ENCODE assay signal across 7 mouse cellular contexts in genomic region chr14:56778933-56779300, GRCm38 (mm10). TPM values are rescaled to one million over a fixed set of nuclear protein-coding genes. Genes with fewer than 3 reads are reported as not detected.
DNase-seq lines count a peak whose midpoint lies in the region; ATAC-seq lines count a peak whose summit lies in the region.

No protein-coding gene starts in this region.

- peak overlapping the region; percentile 61 for H3K9ac ChIP-seq in lung, embryonic 16.5 days (ENCODE audit: low read length)
- H3K9ac ChIP-seq in forebrain, embryonic 11.5 days (ENCODE audit: low read length), result peak overlapping the region; percentile 9; the same call in 1 of the 2 replicates
- H3K9ac ChIP-seq in limb, embryonic 13.5 days, result peak overlapping the region; percentile 91; the same call in 1 of the 2 replicates
- H3K9ac ChIP-seq in stomach, embryonic 15.5 days, result no peak overlapping the region

- H3K27me3 ChIP-seq in lung, embryonic 16.5 days (ENCODE audit: control insufficient read depth, insufficient read depth, low read depth, low read length), result no peaks in the 10 kb centered on the region
- H3K27me3 ChIP-seq in forebrain, embryonic 11.5 days (ENCODE audit: control insufficient read depth, insufficient read depth, low read length), result no peaks in the 10 kb centered on the region
- no peaks in the 10 kb centered on the region for H3K27me3 ChIP-seq in limb, embryonic 13.5 days
- H3K27me3 ChIP-seq in stomach, embryonic 15.5 days (replicated peaks), result no peaks in the 10 kb centered on the region

- H3K4me1 ChIP-seq in lung, embryonic 16.5 days (replicated peaks; ENCODE audit: control insufficient read depth, insufficient read depth, low read length), result peaks cover 16% of the 10 kb centered on the region
- H3K4me1 ChIP-seq in forebrain, embryonic 11.5 days (replicated peaks; ENCODE audit: control insufficient read depth, insufficient read depth, low read length), result no peaks in the 10 kb centered on the region
- peaks cover 21% of the 10 kb centered on the region for H3K4me1 ChIP-seq in limb, embryonic 13.5 days
- 0 out of 2 replicates have a peak, but pooled peaks cover 9% of the 10 kb centered on the region for H3K4me1 ChIP-seq in stomach, embryonic 15.5 days

- H3K27ac ChIP-seq in lung, embryonic 16.5 days (ENCODE audit: low read length), result peak overlapping the region; percentile 96
- H3K27ac ChIP-seq in forebrain, embryonic 11.5 days (ENCODE audit: low read depth, low read length), result peak overlapping the region; percentile 93; the same call in 1 of the 2 replicates
- H3K27ac ChIP-seq in limb, embryonic 13.5 days, result peak overlapping the region; percentile 96
- H3K27ac ChIP-seq in stomach, embryonic 15.5 days, result peak overlapping the region; percentile 97

- no peak for ATAC-seq in lung, embryonic 16.5 days (ENCODE audit: low read depth)
- 0 out of 2 replicates have a peak, but pooled peaks have one; percentile 8 for ATAC-seq in forebrain, embryonic 11.5 days (replicated peaks; ENCODE audit: low FRiP score)
- no peak for ATAC-seq in limb, embryonic 13.5 days (ENCODE audit: low FRiP score, low read depth)
- no peak for ATAC-seq in stomach, embryonic 15.5 days (ENCODE audit: insufficient read depth, low FRiP score, low read depth)

- peak overlapping the region; percentile 90 for H3K4me2 ChIP-seq in lung, embryonic 16.5 days (ENCODE audit: low read depth, low read length)
- peak overlapping the region; percentile 61; the same call in 1 of the 2 replicates for H3K4me2 ChIP-seq in forebrain, embryonic 11.5 days (ENCODE audit: low read depth, low read length, severe bottlenecking)
- peak overlapping the region; percentile 80 for H3K4me2 ChIP-seq in limb, embryonic 13.5 days (replicated peaks)
- H3K4me2 ChIP-seq in stomach, embryonic 15.5 days, result peak overlapping the region; percentile 80

- peak overlapping the region; percentile 95 for H3K4me3 ChIP-seq in lung, embryonic 16.5 days (ENCODE audit: low read length)
- peak overlapping the region; percentile 95 for H3K4me3 ChIP-seq in forebrain, embryonic 11.5 days (ENCODE audit: low read depth, low read length)
- H3K4me3 ChIP-seq in limb, embryonic 13.5 days, result peak overlapping the region; percentile 97
- peak overlapping the region; percentile 93 for H3K4me3 ChIP-seq in stomach, embryonic 15.5 days (replicated peaks)

- no peaks in the 10 kb centered on the region for H3K9me3 ChIP-seq in lung, embryonic 16.5 days (ENCODE audit: control insufficient read depth, low read length)
- H3K9me3 ChIP-seq in forebrain, embryonic 11.5 days (ENCODE audit: control insufficient read depth, low read length), result no peaks in the 10 kb centered on the region
- H3K9me3 ChIP-seq in limb, embryonic 13.5 days, result no peaks in the 10 kb centered on the region
- H3K9me3 ChIP-seq in stomach, embryonic 15.5 days, result no peaks in the 10 kb centered on the region

- 35% methylated on average over 3 of the region's 3 CpGs for WGBS in lung, embryonic 16.5 days
- 50% methylated on average over 3 of the region's 3 CpGs for WGBS in forebrain, embryonic 11.5 days
- 53% methylated on average over 3 of the region's 3 CpGs for WGBS in limb, embryonic 13.5 days
- whole genome bisulfite sequencing in stomach, embryonic 15.5 days, result 30% methylated on average over 3 of the region's 3 CpGs

- no peaks in the 10 kb centered on the region for H3K36me3 ChIP-seq in lung, embryonic 16.5 days (ENCODE audit: control insufficient read depth, insufficient read depth, low read length)
- H3K36me3 ChIP-seq in forebrain, embryonic 11.5 days (ENCODE audit: control insufficient read depth, insufficient read depth, low read length), result no peaks in the 10 kb centered on the region
- no peaks in the 10 kb centered on the region for H3K36me3 ChIP-seq in limb, embryonic 13.5 days
- no peaks in the 10 kb centered on the region for H3K36me3 ChIP-seq in stomach, embryonic 15.5 days

- DNase-seq in lung, postnatal 36 days, result no peak
- no peak for DNase-seq in forebrain, embryonic 11.5 days (ENCODE audit: low spot score)
- no peak for DNase-seq in urinary bladder, adult 18-20 months (ENCODE audit: low spot score in 2 of 2)
- no peak for DNase-seq in ovary, postnatal 36 days (ENCODE audit: low spot score)

RNA-seq across cellular contexts. Expression of gene Pspc1, which starts 0.8 kb away (rescaled TPM):
- polyA plus RNA-seq in lung, embryonic 16.5 days (2015; fragmentation: Nextera tagmentation; extraction: Ambion mirVana), result 19.1 and 19.2 TPM in 2 replicates
- 66.6 and 67.3 TPM in 2 replicates for polyA plus RNA-seq in forebrain, embryonic 11.5 days (2014; fragmentation: Nextera tagmentation; extraction: Ambion mirVana)
- polyA plus RNA-seq in limb, embryonic 13.5 days (2015; fragmentation: Nextera tagmentation; extraction: Ambion mirVana), result 34.3 and 37.8 TPM in 2 replicates
- 26.9 TPM in 2 replicates for polyA plus RNA-seq in stomach, embryonic 15.5 days (2015; fragmentation: Nextera tagmentation; extraction: Ambion mirVana)

RNA-seq across cellular contexts. Expression of gene Zmym5, which starts 32.6 kb away (rescaled TPM):
- 27.3 and 31.1 TPM in 2 replicates for polyA plus RNA-seq in lung, embryonic 16.5 days (2015; fragmentation: Nextera tagmentation; extraction: Ambion mirVana)
- 23.2 and 23.9 TPM in 2 replicates for polyA plus RNA-seq in forebrain, embryonic 11.5 days (2014; fragmentation: Nextera tagmentation; extraction: Ambion mirVana)
- 31.5 and 34.2 TPM in 2 replicates for polyA plus RNA-seq in limb, embryonic 13.5 days (2015; fragmentation: Nextera tagmentation; extraction: Ambion mirVana)
- 21.9 and 25.4 TPM in 2 replicates for polyA plus RNA-seq in stomach, embryonic 15.5 days (2015; fragmentation: Nextera tagmentation; extraction: Ambion mirVana)
